Mouse (Mus musculus) lung, postnatal 0 days (tissue): ENCODE measurements around the gene Pdxdc1.

Experiments used
- CTCF ChIP-seq: IDR thresholded peaks from 2 replicates; pipeline ENCODE4 v1.5.1; 2016; ENCODE audit warnings: antibody characterized with exemption, mild to moderate bottlenecking
- EP300 ChIP-seq: IDR thresholded peaks from 2 replicates; pipeline ENCODE4 v1.6.1; 2016; ENCODE audit warnings: antibody characterized with exemption, mild to moderate bottlenecking, control low read depth

- TF ChIP-seq EP300: no peak
- TF ChIP-seq CTCF: no peak
Measured at GRCm38 (mm10) chr16:13804666-13805065, 98.3 kb downstream of the Pdxdc1 start.
